Mouse (Mus musculus) kidney, adult 2 months (tissue): ENCODE results near the gene Rcc1.

ENCODE experiments used
- CTCF ChIP-seq: fragments of 200-500 bp; conservative IDR thresholded peaks from 2 replicates; pipeline ENCODE4 v1.5.1; 2011; ENCODE audit warnings: low read depth, mild to moderate bottlenecking, control low read depth, low read length, moderate library complexity, mixed read lengths; ENCODE audit not compliant: insufficient read depth, insufficient read length
- POLR2A ChIP-seq: fragments of 200-500 bp; IDR thresholded peaks from one replicate; pipeline ENCODE4 v1.6.1; 2011; ENCODE audit warnings: low read depth, low read length, control low read depth

- no peak for TF ChIP-seq POLR2A
- TF ChIP-seq CTCF, result no peak
These were observed 59.6 kb downstream of the Rcc1 start for GRCm38 (mm10) chr4:132293682-132294240.
